Mouse (Mus musculus): ENCODE measurements at regions not wholly inside any gene's neighbourhood (a gene's known extent, or its start where the extent isn't known, plus 50 kb on each side); places are given as distances from the start of the nearest gene placed in this dataset.

- DNase-seq (ENCODE audit: low spot score): no peak
Observed at GRCm38 (mm10) chr14:58598867-58599266, 528.5 kb downstream of the Fgf9 start.

- DNase-seq (ENCODE audit: low spot score): no peak
Observed at GRCm38 (mm10) chr14:58597810-58598209, 527.5 kb downstream of the Fgf9 start.

- no peak for DNase-seq (ENCODE audit: low spot score)
Observed at GRCm38 (mm10) chr14:58596936-58597335, 526.6 kb downstream of the Fgf9 start.

GRCm38 (mm10) chr14:58581806-58582205, 511.5 kb downstream of the Fgf9 start:
- DNase-seq (ENCODE audit: low spot score): no peak

GRCm38 (mm10) chr14:58570021-58570420, 499.7 kb downstream of the Fgf9 start:
- no peak for DNase-seq (ENCODE audit: low spot score)

GRCm38 (mm10) chr14:58567472-58567871, 497.1 kb downstream of the Fgf9 start:
- DNase-seq (ENCODE audit: low spot score): no peak

- DNase-seq (ENCODE audit: low spot score): no peak
Observed at GRCm38 (mm10) chr14:58563082-58563481, 492.7 kb downstream of the Fgf9 start.

- DNase-seq (ENCODE audit: low spot score): no peak
Observed at GRCm38 (mm10) chr14:58550785-58551184, 480.4 kb downstream of the Fgf9 start.

- DNase-seq (ENCODE audit: low spot score): no peak
Observed at GRCm38 (mm10) chr14:58545778-58546177, 475.4 kb downstream of the Fgf9 start.

- DNase-seq (ENCODE audit: low spot score): no peak
Observed at GRCm38 (mm10) chr14:58543140-58543767, 472.9 kb downstream of the Fgf9 start.

GRCm38 (mm10) chr14:58538135-58538534, 467.8 kb downstream of the Fgf9 start:
- DNase-seq (ENCODE audit: low spot score): no peak

- no peak for DNase-seq (ENCODE audit: low spot score)
Observed at GRCm38 (mm10) chr14:58520976-58521549, 450.7 kb downstream of the Fgf9 start.

- DNase-seq (ENCODE audit: low spot score): no peak
Observed at GRCm38 (mm10) chr14:58520384-58520783, 450.0 kb downstream of the Fgf9 start.

- DNase-seq (ENCODE audit: low spot score): no peak
Observed at GRCm38 (mm10) chr14:58519086-58519485, 448.7 kb downstream of the Fgf9 start.

- no peak for DNase-seq (ENCODE audit: low spot score)
Observed at GRCm38 (mm10) chr14:58516543-58516942, 446.2 kb downstream of the Fgf9 start.

GRCm38 (mm10) chr14:58512177-58512576, 441.8 kb downstream of the Fgf9 start:
- no peak for DNase-seq (ENCODE audit: low spot score)

GRCm38 (mm10) chr14:58511571-58511985, 441.2 kb downstream of the Fgf9 start:
- no peak for DNase-seq (ENCODE audit: low spot score)

GRCm38 (mm10) chr14:58510790-58511189, 440.4 kb downstream of the Fgf9 start:
- no peak for DNase-seq (ENCODE audit: low spot score)

GRCm38 (mm10) chr14:58509106-58509505, 438.8 kb downstream of the Fgf9 start:
- DNase-seq (ENCODE audit: low spot score): no peak

GRCm38 (mm10) chr14:58506490-58506889, 436.1 kb downstream of the Fgf9 start:
- DNase-seq (ENCODE audit: low spot score): no peak

GRCm38 (mm10) chr14:58505841-58506240, 435.5 kb downstream of the Fgf9 start:
- no peak for DNase-seq (ENCODE audit: low spot score)

GRCm38 (mm10) chr14:58502890-58503289, 432.5 kb downstream of the Fgf9 start:
- no peak for DNase-seq (ENCODE audit: low spot score)

- DNase-seq (ENCODE audit: low spot score): no peak
Observed at GRCm38 (mm10) chr14:58500014-58500413, 429.7 kb downstream of the Fgf9 start.

- DNase-seq (ENCODE audit: low spot score): no peak
Observed at GRCm38 (mm10) chr14:58499501-58499900, 429.2 kb downstream of the Fgf9 start.

Measured in layer of hippocampus, adult 11-12 months (tissue).